ENCODE assay signal across 8 mouse cellular contexts in the genomic region with DNA sequence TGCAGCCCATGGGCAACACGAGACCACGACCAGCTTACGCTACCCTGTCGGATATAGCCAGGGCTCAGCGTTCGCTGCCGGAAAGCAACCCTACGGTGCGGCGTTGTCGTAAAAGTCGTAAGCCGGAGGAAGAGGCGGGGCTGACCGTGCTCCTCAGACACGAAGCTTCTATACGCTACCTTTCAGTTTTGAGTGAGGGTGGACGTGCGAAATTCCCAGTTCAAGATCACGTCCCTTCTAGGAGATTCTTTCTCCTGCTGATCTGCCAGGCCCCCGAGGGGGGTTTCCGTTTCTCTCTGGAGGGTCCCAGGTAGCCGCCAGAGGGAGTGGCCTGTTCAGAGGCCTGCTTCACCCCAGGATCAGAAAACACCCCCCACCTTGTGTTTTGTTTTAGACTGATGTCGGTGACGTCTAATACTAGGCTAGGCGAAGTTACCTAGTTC. TPM values are rescaled to one million over a fixed set of nuclear protein-coding genes. Genes with fewer than 3 reads are reported as not detected.
DNase-seq lines count a peak whose midpoint lies in the region; ATAC-seq and TF ChIP-seq lines count a peak whose summit lies in the region.

Gene Hax1, minus strand, starts transcription at position 169 of the 443 bp plus-strand sequence.

- H3K4me3 ChIP-seq in hindbrain, embryonic 13.5 days = peak within 1 kb of the TSS; percentile 79

- H3K4me2 ChIP-seq in hindbrain, embryonic 13.5 days = peak within 1 kb of the TSS; percentile 91

- in situ Hi-C loops in Patski (cut with MboI; ENCODE audit: low pct_unique_long_range_greater_than_20kb) = no loop called here

- peak within 1 kb of the TSS; percentile 94 for H3K27ac ChIP-seq in hindbrain, embryonic 13.5 days

- H3K36me3 ChIP-seq in hindbrain, embryonic 13.5 days = peaks cover 56% of the 10 kb centered on the region

- no peaks in the 10 kb centered on the region for H3K9me3 ChIP-seq in hindbrain, embryonic 13.5 days

- peak within 1 kb of the TSS; percentile 91 for H3K9ac ChIP-seq in hindbrain, embryonic 13.5 days

- POLR2A ChIA-PET in Patski (lab: Charles Lee) = interaction anchor here (1.1 to 1.9 kb wide), 10 partner anchors 8 to 81 kb away, joined by 3 to 13 read pairs (median 4); partner anchors contain the start of genes 4933434E20Rik and Atp8b2

- ATAC-seq in Patski = peak; percentile 81
- ATAC-seq in hindbrain, embryonic 13.5 days (ENCODE audit: low FRiP score) = peak; percentile 94

- CTCF ChIA-PET in Patski (lab: Charles Lee) = interaction anchor here (0.8 to 1.8 kb wide), 8 partner anchors 11 to 226 kb away, joined by 3 to 11 read pairs (median 4); no protein-coding TSS in a partner anchor

- WGBS in hindbrain, embryonic 13.5 days = under 1% methylated on average over 26 of the region's 26 CpGs

- no peak for TF ChIP-seq CTCF in Patski (IDR thresholded peaks at IDR 0.05)

- DNase-seq in Patski (ENCODE audit: low read depth, low spot score) = peak; percentile 93
- peak; percentile 96 to 97 for DNase-seq in cerebellum, postnatal 14 days
- DNase-seq in frontal cortex, postnatal 14 days (ENCODE audit: low spot score in 2 of 2) = peak; percentile 89 to 92
- DNase-seq in layer of hippocampus, postnatal 25 days (ENCODE audit: extremely low spot score in 1 of 2, low spot score in 1 of 2) = peak; percentile 89 to 95
- DNase-seq in lung, postnatal 25 days (ENCODE audit: low spot score) = peak; percentile 94
- DNase-seq in retina, embryonic 14.5 days (ENCODE audit: low spot score) = peak; percentile 97
- DNase-seq in thymus, postnatal 4 days = peak; percentile 96

- peaks cover 24% of the 10 kb centered on the region for H3K4me1 ChIP-seq in hindbrain, embryonic 13.5 days (replicated peaks)

- no peaks in the 10 kb centered on the region for H3K27me3 ChIP-seq in Patski
- no peaks in the 10 kb centered on the region for H3K27me3 ChIP-seq in hindbrain, embryonic 13.5 days

RNA-seq across cellular contexts. Expression of gene Hax1, which starts in this region (rescaled TPM):
- 205 TPM for polyA plus RNA-seq in Patski (2021)
- polyA plus RNA-seq in hindbrain, embryonic 13.5 days (2015; fragmentation: Nextera tagmentation; extraction: Ambion mirVana) = 127 and 129 TPM in 2 replicates
- total RNA-seq in layer of hippocampus, postnatal 25 days (2021) = 10 to 100 TPM; 75.8 to 94.9 TPM

Comparison
In these comparisons a context has a peak if more than half of its experiments do, and no peak if none do; other contexts are left out.
1. Peak in every context shown above with its lines: DNase-seq, ATAC-seq, H3K4me3 ChIP-seq and H3K27ac ChIP-seq.